In the genomic region with DNA sequence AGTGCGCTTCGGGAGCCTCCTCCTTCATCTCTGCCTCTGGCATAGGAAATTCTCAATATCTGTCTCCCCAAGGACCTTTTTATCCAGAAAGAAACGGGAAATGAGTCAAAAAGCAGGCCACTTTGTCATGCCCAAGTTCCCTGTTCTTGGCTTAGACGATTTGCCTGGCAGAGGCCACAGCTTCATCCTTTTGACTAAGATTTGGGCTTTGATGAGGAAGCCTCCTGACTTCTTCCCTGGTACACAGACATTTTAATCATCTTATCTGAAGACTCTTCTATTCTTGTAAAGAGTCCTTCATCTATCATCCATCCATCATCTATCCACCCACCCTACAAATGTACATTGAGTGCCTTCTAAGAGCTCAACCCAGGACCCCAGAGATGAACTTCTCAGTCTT, we compare ENCODE assay signal across 47 mouse cellular contexts. TPM values are rescaled to one million over a fixed set of nuclear protein-coding genes. Genes with fewer than 3 reads are reported as not detected.
"Had no signal": no experiment of that assay in that cellular context is flagged by ENCODE, and none has a peak within 500 bp of the region (broad histone marks: within the 10 kb centered on the region; RNA-seq: fewer than 3 reads in every experiment).

Cd207 (minus strand) TSS at position 101 of the 400 bp plus-strand sequence.

- H3K27me3 ChIP-seq: intestine, embryonic 15.5 days had no signal

- DNase-seq: heart, postnatal 10 days; heart, postnatal 14 days; heart, postnatal 36 days; heart, postnatal 4 days; kidney, adult 11 months; kidney, adult 18-20 months; kidney, adult 2 months; kidney, adult 8-10 months; kidney, adult 9 months; kidney, postnatal 10 days; kidney, postnatal 14 days; kidney, postnatal 25 days; kidney, postnatal 36 days; kidney, postnatal 4 days; layer of hippocampus, adult 9-11 months; layer of hippocampus, postnatal 36 days had no signal

- H3K9ac ChIP-seq: heart, embryonic 12.5 days; heart, embryonic 13.5 days; heart, embryonic 15.5 days; hindbrain, embryonic 12.5 days; hindbrain, embryonic 13.5 days; hindbrain, embryonic 14.5 days; hindbrain, embryonic 15.5 days; intestine, embryonic 15.5 days; kidney, embryonic 15.5 days had no signal

- H3K36me3 ChIP-seq: heart, embryonic 10.5 days; heart, embryonic 12.5 days; heart, embryonic 13.5 days; heart, embryonic 15.5 days; hindbrain, embryonic 10.5 days; hindbrain, embryonic 12.5 days; hindbrain, embryonic 13.5 days; hindbrain, embryonic 15.5 days; intestine, embryonic 15.5 days; kidney, embryonic 15.5 days had no signal

- H3K27ac ChIP-seq: heart, embryonic 10.5 days; heart, embryonic 13.5 days; heart, embryonic 15.5 days; hindbrain, embryonic 10.5 days; hindbrain, embryonic 12.5 days; hindbrain, embryonic 13.5 days; hindbrain, embryonic 14.5 days; hindbrain, embryonic 15.5 days; hindbrain, postnatal 0 days; intestine, embryonic 15.5 days; kidney, embryonic 15.5 days; kidney, postnatal 0 days; layer of hippocampus, adult 2 months had no signal

- H3K4me1 ChIP-seq: heart, embryonic 10.5 days; heart, embryonic 12.5 days; heart, embryonic 13.5 days; heart, embryonic 15.5 days; hindbrain, embryonic 10.5 days; hindbrain, embryonic 12.5 days; hindbrain, embryonic 13.5 days; hindbrain, embryonic 15.5 days; intestine, embryonic 15.5 days; kidney, embryonic 15.5 days had no signal

- H3K4me3 ChIP-seq: heart, embryonic 10.5 days; heart, embryonic 12.5 days; heart, embryonic 13.5 days; heart, embryonic 15.5 days; hindbrain, embryonic 10.5 days; hindbrain, embryonic 12.5 days; hindbrain, embryonic 13.5 days; hindbrain, embryonic 15.5 days; intestine, embryonic 15.5 days; kidney, embryonic 15.5 days; layer of hippocampus, adult 2 months had no signal

RNA-seq across cellular contexts. Expression of gene Cd207, which starts in this region (rescaled TPM):
- total RNA-seq: hematopoietic stem cell, adult 5-6 weeks; hindbrain, postnatal 0 days; layer of hippocampus, adult 18-20 months; layer of hippocampus, adult 2 months; layer of hippocampus, adult 8-10 months; layer of hippocampus, postnatal 10 days; layer of hippocampus, postnatal 14 days; layer of hippocampus, postnatal 25 days; layer of hippocampus, postnatal 36 days; left cerebral cortex, adult 18-20 months had no signal
- polyA plus RNA-seq: heart, embryonic 10.5 days; heart, embryonic 11.5 days; heart, embryonic 12.5 days; hindbrain, embryonic 10.5 days; hindbrain, embryonic 11.5 days; hindbrain, embryonic 12.5 days; hindbrain, embryonic 13.5 days; hindbrain, embryonic 14.5 days; hindbrain, embryonic 15.5 days; hindbrain, embryonic 16.5 days; hindbrain, postnatal 0 days; inflammation-experienced regulatory T-cells, adult 6 months; intestine, embryonic 14.5 days; intestine, embryonic 15.5 days; intestine, embryonic 16.5 days; intestine, postnatal 0 days; kidney, embryonic 14.5 days; kidney, embryonic 15.5 days; kidney, embryonic 16.5 days; kidney, postnatal 0 days; large intestine, adult 2 months had no signal
